Mouse (Mus musculus): ENCODE data around the gene Snd1. TPM values are rescaled to one million over a fixed set of nuclear protein-coding genes. Genes with fewer than 3 reads are reported as not detected.
A peak's percentile ranks its signal among the peaks of the same experiment; 100 is the strongest.

The Snd1 gene
- total RNA-seq, 2 experiments from 2014 or later, result 115 to 117 TPM

GRCm38 (mm10) chr6:28789685-28790084, 314.7 kb downstream of the Snd1 start:
- no peak for DNase-seq (ENCODE audit: low spot score in 2 of 2)

- DNase-seq (ENCODE audit: low spot score in 2 of 2), result no peak
Measured at GRCm38 (mm10) chr6:28791183-28791582, 316.2 kb downstream of the Snd1 start.

- DNase-seq (ENCODE audit: low spot score in 2 of 2), result no peak
Measured at GRCm38 (mm10) chr6:28791809-28792208, 316.9 kb downstream of the Snd1 start.

GRCm38 (mm10) chr6:28795380-28795779, 320.4 kb downstream of the Snd1 start:
- no peak for DNase-seq (ENCODE audit: low spot score in 2 of 2)

GRCm38 (mm10) chr6:28795792-28796515, 321.0 kb downstream of the Snd1 start:
- DNase-seq (ENCODE audit: low spot score in 2 of 2), result no peak

GRCm38 (mm10) chr6:28799818-28800217, 324.9 kb downstream of the Snd1 start:
- no peak for DNase-seq (ENCODE audit: low spot score in 2 of 2)

GRCm38 (mm10) chr6:28800976-28801375, 326.0 kb downstream of the Snd1 start:
- DNase-seq (ENCODE audit: low spot score in 2 of 2), result peak; percentile 68 to 79

GRCm38 (mm10) chr6:28803678-28804279, 328.8 kb downstream of the Snd1 start:
- DNase-seq (ENCODE audit: low spot score in 2 of 2), result no peak

GRCm38 (mm10) chr6:28804751-28805150, 329.8 kb downstream of the Snd1 start:
- DNase-seq (ENCODE audit: low spot score in 2 of 2), result no peak

GRCm38 (mm10) chr6:28813057-28813456, 338.1 kb downstream of the Snd1 start:
- peak in 1 of 2 experiments; percentile 73 for DNase-seq (ENCODE audit: low spot score in 2 of 2)

- no peak for DNase-seq (ENCODE audit: low spot score in 2 of 2)
Measured at GRCm38 (mm10) chr6:28814895-28815294, 340.0 kb downstream of the Snd1 start.

GRCm38 (mm10) chr6:28817039-28817438, 342.1 kb downstream of the Snd1 start:
- DNase-seq (ENCODE audit: low spot score in 2 of 2), result peak in 1 of 2 experiments; percentile 68

GRCm38 (mm10) chr6:28819509-28820358, 344.8 kb downstream of the Snd1 start:
- no peak for DNase-seq (ENCODE audit: low spot score in 2 of 2)

- no peak for DNase-seq (ENCODE audit: low spot score in 2 of 2)
Measured at GRCm38 (mm10) chr6:28822296-28822695, 347.4 kb downstream of the Snd1 start.

- DNase-seq (ENCODE audit: low spot score in 2 of 2), result no peak
Measured at GRCm38 (mm10) chr6:28823375-28823774, 348.4 kb downstream of the Snd1 start.

GRCm38 (mm10) chr6:28823802-28824201, 348.9 kb downstream of the Snd1 start:
- DNase-seq (ENCODE audit: low spot score in 2 of 2), result no peak

- DNase-seq (ENCODE audit: low spot score in 2 of 2), result no peak
Measured at GRCm38 (mm10) chr6:28825894-28826293, 351.0 kb downstream of the Snd1 start.

- DNase-seq (ENCODE audit: low spot score in 2 of 2), result no peak
Measured at GRCm38 (mm10) chr6:28826689-28827389, 351.9 kb downstream of the Snd1 start.

GRCm38 (mm10) chr6:28827565-28827964, 352.6 kb downstream of the Snd1 start:
- no peak for DNase-seq (ENCODE audit: low spot score in 2 of 2)

GRCm38 (mm10) chr6:28828593-28828992, 353.7 kb downstream of the Snd1 start:
- DNase-seq (ENCODE audit: low spot score in 2 of 2), result peak; percentile 78 to 85

GRCm38 (mm10) chr6:28830306-28830705, 355.4 kb downstream of the Snd1 start:
- DNase-seq (ENCODE audit: low spot score in 2 of 2), result no peak

All from layer of hippocampus, adult 18-20 months (tissue).